Mouse (Mus musculus): ENCODE measurements around the gene Mepce. TPM values are rescaled to one million over a fixed set of nuclear protein-coding genes. Genes with fewer than 3 reads are reported as not detected.
"Not testable (repeated sequence)": the region's sequence is repeated elsewhere in the genome, so short reads cannot be mapped to it uniquely, and the experiment has no call there.

Gene Mepce
- polyA plus RNA-seq, 1 experiment, result 81.9 TPM

- DNase-seq, result no peak
- H3K4me3 ChIP-seq (ENCODE audit: control insufficient read depth, insufficient read depth, low read length), result no peak overlapping the region
- H3K27ac ChIP-seq (ENCODE audit: control insufficient read depth, insufficient read depth, low read length), result no peak overlapping the region
- H3K36me3 ChIP-seq (ENCODE audit: control insufficient read depth, insufficient read depth, low read length), result peaks cover 71% of the 10 kb centered on the region
- peaks cover 23% of the 10 kb centered on the region for H3K4me1 ChIP-seq (replicated peaks; ENCODE audit: control insufficient read depth, insufficient read depth, low read length)
- TF ChIP-seq CTCF (IDR thresholded peaks at IDR 0.05; ENCODE audit: borderline replicate concordance, control insufficient read depth, extremely low read depth, insufficient read depth, low read length, poor library complexity) (no peak), POLR2A (IDR thresholded peaks at IDR 0.05; ENCODE audit: control insufficient read depth, extremely low read depth, insufficient read depth, low read length, poor library complexity) (no peak)
- 87% methylated on average over 3 of the region's 3 CpGs for WGBS
- H3K27me3 ChIP-seq (ENCODE audit: control insufficient read depth, insufficient read depth, low read length), result no peaks in the 10 kb centered on the region
Measured at GRCm38 (mm10) chr5:137756106-137756505, 31.3 kb downstream of the Mepce start.

GRCm38 (mm10) chr5:137755425-137755824, 32.0 kb downstream of the Mepce start:
- no peak for DNase-seq
- TF ChIP-seq CTCF (IDR thresholded peaks at IDR 0.05; ENCODE audit: borderline replicate concordance, control insufficient read depth, extremely low read depth, insufficient read depth, low read length, poor library complexity), result no peak
- TF ChIP-seq POLR2A (IDR thresholded peaks at IDR 0.05; ENCODE audit: control insufficient read depth, extremely low read depth, insufficient read depth, low read length, poor library complexity), result no peak
- Histone ChIP-seq H3K27me3 (ENCODE audit: control insufficient read depth, insufficient read depth, low read length) (no peaks in the 10 kb centered on the region), H3K4me3 (ENCODE audit: control insufficient read depth, insufficient read depth, low read length) (no peak overlapping the region), H3K36me3 (ENCODE audit: control insufficient read depth, insufficient read depth, low read length) (peaks cover 77% of the 10 kb centered on the region), H3K27ac (ENCODE audit: control insufficient read depth, insufficient read depth, low read length) (no peak overlapping the region), H3K4me1 (replicated peaks; ENCODE audit: control insufficient read depth, insufficient read depth, low read length) (peaks cover 26% of the 10 kb centered on the region)
- WGBS, result 91% methylated on average over 5 of the region's 5 CpGs

- 91% methylated on average over 13 of the region's 13 CpGs for WGBS
- H3K36me3 ChIP-seq (ENCODE audit: control insufficient read depth, insufficient read depth, low read length), result peaks cover 67% of the 10 kb centered on the region
- DNase-seq, result no peak
Measured at GRCm38 (mm10) chr5:137753111-137753832, 34.2 kb downstream of the Mepce start.

GRCm38 (mm10) chr5:137751988-137752387, 35.5 kb downstream of the Mepce start:
- no peak for DNase-seq
- Histone ChIP-seq H3K4me3 (ENCODE audit: control insufficient read depth, insufficient read depth, low read length) (no peak overlapping the region), H3K27ac (ENCODE audit: control insufficient read depth, insufficient read depth, low read length) (no peak overlapping the region), H3K36me3 (ENCODE audit: control insufficient read depth, insufficient read depth, low read length) (peaks cover 58% of the 10 kb centered on the region), H3K4me1 (replicated peaks; ENCODE audit: control insufficient read depth, insufficient read depth, low read length) (peaks cover 27% of the 10 kb centered on the region), H3K27me3 (ENCODE audit: control insufficient read depth, insufficient read depth, low read length) (no peaks in the 10 kb centered on the region)
- no peak for TF ChIP-seq POLR2A (IDR thresholded peaks at IDR 0.05; ENCODE audit: control insufficient read depth, extremely low read depth, insufficient read depth, low read length, poor library complexity)
- TF ChIP-seq CTCF (IDR thresholded peaks at IDR 0.05; ENCODE audit: borderline replicate concordance, control insufficient read depth, extremely low read depth, insufficient read depth, low read length, poor library complexity), result no peak
- WGBS, result over 99% methylated on average over 6 of the region's 6 CpGs

More at GRCm38 (mm10) chr5:137753111-137753832, 34.2 kb downstream of the Mepce start:
- Histone ChIP-seq H3K4me3 (ENCODE audit: control insufficient read depth, insufficient read depth, low read length) (no peak overlapping the region), H3K27me3 (ENCODE audit: control insufficient read depth, insufficient read depth, low read length) (no peaks in the 10 kb centered on the region), H3K4me1 (replicated peaks; ENCODE audit: control insufficient read depth, insufficient read depth, low read length) (peaks cover 29% of the 10 kb centered on the region), H3K27ac (ENCODE audit: control insufficient read depth, insufficient read depth, low read length) (no peak overlapping the region)
- TF ChIP-seq CTCF (IDR thresholded peaks at IDR 0.05; ENCODE audit: borderline replicate concordance, control insufficient read depth, extremely low read depth, insufficient read depth, low read length, poor library complexity), result no peak
- TF ChIP-seq POLR2A (IDR thresholded peaks at IDR 0.05; ENCODE audit: control insufficient read depth, extremely low read depth, insufficient read depth, low read length, poor library complexity), result no peak

- 96% methylated on average over 13 of the region's 13 CpGs for WGBS
- no peak overlapping the region for H3K27ac ChIP-seq (ENCODE audit: control insufficient read depth, insufficient read depth, low read length)
- H3K4me1 ChIP-seq (replicated peaks; ENCODE audit: control insufficient read depth, insufficient read depth, low read length), result peaks cover 25% of the 10 kb centered on the region
- H3K36me3 ChIP-seq (ENCODE audit: control insufficient read depth, insufficient read depth, low read length), result peaks cover 58% of the 10 kb centered on the region
- TF ChIP-seq CTCF (IDR thresholded peaks at IDR 0.05; ENCODE audit: borderline replicate concordance, control insufficient read depth, extremely low read depth, insufficient read depth, low read length, poor library complexity) (no peak), POLR2A (IDR thresholded peaks at IDR 0.05; ENCODE audit: control insufficient read depth, extremely low read depth, insufficient read depth, low read length, poor library complexity) (no peak)
- H3K27me3 ChIP-seq (ENCODE audit: control insufficient read depth, insufficient read depth, low read length), result no peaks in the 10 kb centered on the region
- no peak for DNase-seq
- H3K4me3 ChIP-seq (ENCODE audit: control insufficient read depth, insufficient read depth, low read length), result no peak overlapping the region
Measured at GRCm38 (mm10) chr5:137751221-137751887, 36.1 kb downstream of the Mepce start.

GRCm38 (mm10) chr5:137750212-137750611, 37.2 kb downstream of the Mepce start:
- peaks cover 22% of the 10 kb centered on the region for H3K4me1 ChIP-seq (replicated peaks; ENCODE audit: control insufficient read depth, insufficient read depth, low read length)
- 95% methylated on average over 7 of the region's 8 CpGs for WGBS

More at GRCm38 (mm10) chr5:137750212-137750611, 37.2 kb downstream of the Mepce start:
- not testable (repeated sequence) for H3K4me3 ChIP-seq (ENCODE audit: control insufficient read depth, insufficient read depth, low read length); H3K27me3 ChIP-seq (ENCODE audit: control insufficient read depth, insufficient read depth, low read length); DNase-seq; H3K27ac ChIP-seq (ENCODE audit: control insufficient read depth, insufficient read depth, low read length)
- H3K36me3 ChIP-seq (ENCODE audit: control insufficient read depth, insufficient read depth, low read length), result peaks cover 46% of the 10 kb centered on the region
